Mouse (Mus musculus) mesoderm, embryonic 11.5 days (tissue): ENCODE results near the gene Osbpl10.

Experiments
- DNase-seq: peaks from one replicate; pipeline ENCODE4 v3.0.0-alpha.2; 2012; ENCODE audit warnings: low read depth, low spot score

Gene Osbpl10

DNA sequence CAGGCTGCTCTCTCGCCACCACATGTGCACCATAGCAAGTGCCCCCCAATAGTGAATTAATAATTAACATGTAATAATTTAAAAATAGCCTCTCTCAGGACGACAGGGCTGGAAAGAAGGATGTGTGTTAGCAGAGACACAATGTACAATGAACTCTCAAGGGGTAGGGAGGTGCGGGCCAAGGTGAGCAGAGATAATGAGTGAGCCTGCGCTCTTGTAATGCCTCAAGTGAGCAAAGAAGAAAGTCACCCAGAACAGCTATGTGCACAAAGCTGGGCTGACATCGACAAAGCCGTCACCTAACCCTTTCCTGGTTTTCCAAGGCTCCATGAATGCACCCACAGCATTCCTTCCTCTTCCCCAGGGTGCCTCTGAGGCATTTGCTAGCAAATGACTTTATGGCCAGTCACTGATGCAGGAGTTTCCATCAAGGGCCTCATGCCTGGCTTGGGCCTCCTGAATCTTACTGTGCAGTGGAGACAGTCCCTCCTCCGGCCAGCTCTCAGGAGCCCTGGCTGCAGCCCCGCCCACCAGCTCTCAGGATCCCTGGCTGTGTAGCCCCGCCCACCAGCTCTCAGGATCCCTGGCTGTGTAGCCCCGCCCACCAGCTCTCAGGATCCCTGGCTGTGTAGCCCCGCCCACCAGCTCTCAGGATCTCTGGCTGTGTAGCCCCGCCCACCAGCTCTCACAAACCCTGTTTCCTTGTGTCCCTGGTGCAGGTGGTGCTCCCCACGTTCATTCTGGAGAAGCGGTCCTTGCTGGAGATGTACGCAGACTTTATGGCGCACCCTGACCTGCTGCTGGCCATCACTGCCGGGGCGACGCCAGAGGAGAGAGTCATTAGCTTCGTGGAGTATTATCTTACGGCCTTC, 237.7 kb downstream of the Osbpl10 start:
- peak; percentile 54 for DNase-seq

DNA sequence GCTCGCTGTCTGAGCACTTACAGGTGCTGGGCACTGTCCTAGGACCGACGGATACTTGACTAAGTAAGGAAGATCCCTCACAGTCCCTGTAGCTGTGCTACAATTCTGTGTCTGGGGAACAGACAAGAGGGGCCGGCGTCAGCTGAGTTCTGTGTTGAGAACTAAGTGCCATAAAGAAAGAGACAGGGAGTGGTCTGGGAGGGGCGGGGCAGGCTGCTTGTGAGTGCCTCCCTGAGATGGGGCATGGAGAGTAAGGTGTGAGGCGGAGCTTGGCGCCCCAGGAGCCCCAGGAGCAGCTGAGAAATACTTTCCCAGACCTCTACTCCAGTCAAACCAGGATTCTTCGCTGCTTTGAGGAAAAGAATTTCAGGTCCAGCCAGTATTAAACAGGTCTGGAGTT, 239.6 kb downstream of the Osbpl10 start:
- no peak for DNase-seq

DNA sequence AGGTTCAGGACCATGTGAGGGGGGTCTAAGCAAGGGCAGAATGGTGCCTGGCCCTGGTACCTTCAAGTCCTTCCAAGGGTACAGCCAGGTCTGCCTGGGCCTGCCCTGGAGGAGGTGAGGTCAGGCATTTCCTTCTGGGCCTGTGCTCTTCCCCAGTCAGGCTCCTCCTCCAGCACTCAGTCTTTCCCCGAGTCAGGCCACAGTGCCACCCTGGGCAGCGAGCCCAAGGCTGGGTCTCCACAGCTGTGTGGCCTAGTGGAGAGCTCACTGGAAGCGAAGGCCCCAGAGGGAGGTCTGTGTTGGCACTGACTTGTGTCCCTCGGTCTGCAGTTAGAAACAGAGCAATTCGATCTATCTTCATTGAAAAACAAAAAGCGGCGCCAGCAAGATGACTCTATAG, 242.1 kb downstream of the Osbpl10 start:
- DNase-seq: no peak

DNA sequence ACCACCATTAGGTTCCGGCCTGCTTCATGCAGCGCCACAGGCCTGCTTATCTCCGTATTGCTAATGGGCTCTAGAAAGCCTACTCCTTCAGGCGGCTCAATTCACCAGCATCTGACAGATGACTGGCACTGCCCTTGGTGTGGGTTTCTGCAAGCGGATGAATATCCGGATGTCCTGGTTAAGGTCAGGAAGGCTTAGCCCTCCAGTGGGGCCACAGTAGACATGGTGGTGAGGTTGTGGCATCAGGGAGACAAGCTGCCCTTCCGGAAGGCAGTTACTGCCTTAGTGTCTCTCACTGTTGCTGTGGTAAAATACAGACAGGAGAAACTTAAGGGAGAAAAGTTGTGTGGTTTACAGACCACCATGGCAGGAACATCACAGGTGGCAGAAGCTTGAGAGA, 242.9 kb downstream of the Osbpl10 start:
- no peak for DNase-seq

DNA sequence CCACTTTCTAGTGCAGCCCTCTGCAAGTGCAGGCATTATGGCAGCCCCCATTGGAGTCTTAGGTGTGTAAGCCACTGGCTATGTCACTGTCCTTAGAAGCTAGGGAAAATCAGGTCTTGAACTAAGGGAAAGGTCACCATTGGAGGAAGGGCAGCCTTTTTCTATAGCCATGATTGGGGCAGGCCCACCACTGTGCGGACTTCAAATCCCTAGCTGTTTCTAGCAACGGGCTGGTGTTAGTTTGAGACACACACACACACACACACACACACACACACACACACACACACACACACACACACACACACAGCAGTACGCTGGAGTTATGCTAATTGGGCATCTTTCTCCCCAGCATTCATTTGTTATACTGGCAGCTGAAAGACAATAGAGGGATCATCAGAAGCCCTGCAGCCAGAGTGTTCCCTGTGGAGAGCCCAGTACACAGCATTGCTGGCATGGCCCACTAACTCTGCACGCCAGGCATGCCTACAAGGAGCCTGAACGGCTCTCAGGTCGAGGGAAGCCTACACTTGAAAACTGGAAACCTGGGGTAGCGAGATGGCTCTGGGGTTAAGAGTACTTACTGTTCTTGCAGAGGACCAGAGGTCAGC, 246.5 kb downstream of the Osbpl10 start:
- no peak for DNase-seq

DNA sequence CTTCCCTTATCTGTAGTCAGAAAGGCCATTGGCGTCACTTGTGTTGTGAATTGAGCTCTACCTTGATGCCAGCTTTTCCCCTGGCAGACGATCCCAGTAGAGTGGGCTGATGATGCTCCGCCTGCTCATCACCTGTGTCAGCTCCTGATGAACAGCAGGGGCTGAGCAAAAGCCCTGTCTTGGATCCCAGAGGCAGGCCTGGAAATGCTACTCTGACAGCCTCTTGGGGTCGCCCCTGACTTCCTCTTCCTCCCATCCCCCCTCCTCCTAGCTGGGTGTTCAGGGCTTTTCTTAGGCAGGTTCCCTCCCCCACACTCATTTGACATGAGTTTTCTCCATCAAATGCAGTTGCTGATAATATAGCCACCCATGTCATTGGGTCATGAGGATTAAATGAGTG, 250.8 kb downstream of the Osbpl10 start:
- DNase-seq: no peak

DNA sequence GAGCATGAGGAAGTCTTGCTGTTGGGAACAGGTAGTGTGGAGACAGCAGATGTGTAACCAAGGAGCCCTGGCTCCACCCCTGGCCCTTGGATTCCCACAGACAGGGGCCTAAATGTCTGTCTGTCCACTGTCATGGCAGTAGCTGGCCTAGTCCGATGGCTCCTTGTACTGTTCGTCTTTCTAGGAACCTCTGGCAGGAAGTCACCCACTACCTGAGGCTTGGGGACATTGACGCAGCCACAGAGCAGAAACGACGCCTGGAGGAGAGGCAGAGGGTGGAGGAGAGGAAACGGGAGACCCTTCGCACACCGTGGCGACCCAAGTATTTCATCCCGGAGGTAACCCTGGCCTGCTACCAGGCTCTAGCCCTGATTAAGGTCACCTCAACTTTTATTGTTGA, 251.3 kb downstream of the Osbpl10 start:
- DNase-seq: no peak

DNA sequence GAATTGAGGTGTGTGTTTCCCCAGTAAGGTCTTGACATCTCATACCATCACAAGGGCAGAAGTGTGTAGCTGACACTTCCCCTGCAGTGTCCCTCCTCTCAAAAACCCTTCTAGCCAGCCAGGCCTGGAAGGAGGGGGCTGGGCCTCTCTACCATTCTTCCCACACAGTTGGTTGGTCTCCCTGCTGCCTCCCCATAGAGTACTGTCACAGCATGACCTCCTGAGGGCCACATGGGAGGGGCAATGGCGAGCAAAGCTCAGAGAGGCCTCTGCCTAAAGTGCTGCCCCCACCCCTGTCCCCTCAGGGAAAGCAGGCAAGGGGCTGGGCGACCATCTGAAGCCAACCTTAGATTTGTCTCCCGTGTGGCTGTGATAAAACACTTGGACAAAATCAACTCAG, 251.8 kb downstream of the Osbpl10 start:
- DNase-seq: no peak

DNA sequence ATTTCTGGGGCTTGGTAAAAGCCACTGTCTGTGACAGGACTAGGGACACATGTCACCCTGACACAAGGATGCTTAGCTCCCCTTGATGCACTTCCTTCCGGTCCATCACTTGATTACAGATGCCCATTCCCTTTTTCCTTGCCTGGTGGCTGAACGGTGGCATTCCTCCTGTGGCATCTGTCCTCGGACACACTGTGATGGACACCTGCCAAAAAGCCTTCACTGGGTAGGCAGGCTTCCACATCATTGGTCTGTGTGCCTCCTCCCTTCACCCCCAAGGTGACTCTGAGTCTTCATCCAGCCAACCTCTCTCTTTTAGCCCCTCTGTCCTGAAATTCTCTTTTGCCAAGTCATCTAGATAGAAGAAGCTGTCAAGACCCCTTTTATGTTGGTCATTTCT, 253.1 kb downstream of the Osbpl10 start:
- no peak for DNase-seq

DNA sequence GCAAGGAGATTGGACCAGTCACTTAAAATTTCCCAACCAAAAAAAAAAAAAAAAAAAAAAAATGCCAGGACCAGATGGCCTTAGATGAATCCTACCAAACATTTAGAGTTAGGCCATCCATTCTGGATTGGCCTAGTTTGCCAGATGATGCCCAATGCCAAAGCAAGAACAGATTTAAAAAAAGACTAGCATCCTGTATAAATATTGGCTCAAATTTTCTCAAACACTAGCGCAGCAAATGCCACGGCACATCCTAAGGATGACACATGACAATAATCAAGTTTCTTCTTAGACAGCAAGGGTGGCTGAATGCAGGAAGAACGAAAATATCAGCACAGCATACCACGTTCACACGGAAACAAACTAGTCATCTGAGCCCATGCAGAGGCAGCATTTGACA, 255.4 kb downstream of the Osbpl10 start:
- no peak for DNase-seq

DNA sequence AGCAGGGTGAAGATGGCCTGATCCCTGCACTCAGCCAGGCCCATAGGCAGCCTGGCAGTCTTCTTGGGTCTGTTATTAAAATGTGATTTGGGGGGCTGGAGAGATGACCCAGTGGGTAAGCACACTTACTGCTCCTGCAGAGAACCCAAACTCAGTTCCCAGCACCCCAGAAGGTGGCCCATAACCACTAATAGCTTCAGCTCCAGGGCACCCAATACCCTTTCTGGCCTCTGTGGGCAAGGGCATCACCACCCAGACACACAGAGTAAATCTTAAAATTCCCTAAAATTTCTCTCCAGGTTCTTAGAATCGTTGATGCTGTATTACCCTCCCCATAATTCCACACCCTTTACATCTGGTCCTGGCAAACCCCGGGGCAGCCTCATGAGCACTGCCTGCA, 256.2 kb downstream of the Osbpl10 start:
- no peak for DNase-seq

DNA sequence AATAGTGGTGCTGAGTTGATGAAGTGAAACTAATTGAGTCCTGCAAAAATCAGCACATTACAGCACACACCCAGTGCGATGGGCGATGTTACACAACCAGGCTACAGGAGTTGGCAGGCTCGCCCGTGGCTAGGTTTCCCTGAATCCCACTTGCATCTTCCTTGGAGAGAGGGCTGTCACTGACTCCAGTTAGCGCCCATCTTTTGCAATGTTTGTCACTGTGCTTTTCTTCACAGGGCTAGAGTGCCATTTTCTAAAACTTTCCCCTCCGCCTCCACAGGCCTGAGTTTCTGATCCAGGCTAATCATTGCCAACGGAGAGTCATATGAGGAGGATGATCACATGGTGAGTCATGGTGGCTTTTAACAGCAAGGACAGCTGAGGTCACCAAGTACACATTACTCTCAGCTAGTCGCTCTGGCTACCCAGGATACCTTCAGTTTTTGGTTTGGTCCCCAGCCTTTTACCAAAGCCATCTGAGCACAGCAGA, 258.0 kb downstream of the Osbpl10 start:
- no peak for DNase-seq

DNA sequence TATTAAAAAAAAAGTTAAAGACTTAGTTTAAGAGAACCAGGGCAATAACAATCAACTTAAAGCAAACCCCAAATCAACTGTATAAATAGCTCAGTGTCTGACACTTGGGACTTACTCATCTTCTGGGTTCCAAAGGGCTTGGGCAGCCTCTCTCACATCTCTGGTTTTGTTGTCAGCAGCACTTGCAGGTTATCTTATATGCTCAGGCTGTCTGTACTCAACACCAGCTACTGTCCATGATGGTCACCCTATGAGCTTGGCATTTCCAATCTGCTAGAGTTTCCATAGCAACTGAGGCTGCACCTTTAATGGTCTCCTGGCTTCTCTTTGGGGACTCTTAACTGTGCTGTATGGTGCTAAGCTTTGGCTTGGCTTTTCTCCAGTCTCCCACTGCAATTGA, 259.6 kb downstream of the Osbpl10 start:
- no peak for DNase-seq

DNA sequence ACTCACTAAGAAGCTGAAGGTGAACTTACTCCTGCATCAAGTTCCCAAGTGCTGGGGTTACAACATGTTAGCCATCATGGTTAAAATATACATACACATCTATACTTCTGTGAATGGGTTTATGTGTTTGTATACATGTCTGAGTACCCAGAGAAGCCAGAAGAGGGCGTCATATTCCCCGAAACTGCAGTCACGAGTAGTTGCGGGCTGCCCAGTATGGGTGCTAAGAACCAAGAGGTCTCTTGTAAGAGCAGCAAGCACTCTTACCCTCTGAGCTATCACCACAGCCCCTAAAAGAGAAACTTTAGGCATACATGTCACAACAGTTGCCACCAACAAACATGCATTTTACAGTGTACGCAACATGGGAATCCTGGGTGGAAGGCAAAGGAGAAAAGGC, 261.5 kb downstream of the Osbpl10 start:
- DNase-seq: no peak

DNA sequence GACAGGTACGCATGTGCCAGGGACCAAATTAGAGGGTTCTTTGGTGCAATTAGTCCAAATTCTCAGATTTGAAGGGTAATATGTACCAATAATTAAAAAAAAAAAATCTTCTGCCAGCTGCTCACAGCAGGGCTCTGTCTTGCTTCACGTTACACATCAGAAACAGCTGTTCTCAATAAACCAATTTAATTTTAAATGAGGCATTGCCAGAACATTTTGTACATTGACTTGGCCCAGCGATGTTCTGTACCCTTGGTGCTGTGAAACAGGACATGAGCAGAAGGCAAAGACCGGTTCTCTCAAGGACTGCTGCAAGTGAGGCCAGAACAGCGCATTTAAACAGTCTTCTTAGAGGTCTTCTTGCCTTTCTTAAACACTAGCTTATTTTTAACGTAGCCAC, 265.3 kb downstream of the Osbpl10 start:
- no peak for DNase-seq

DNA sequence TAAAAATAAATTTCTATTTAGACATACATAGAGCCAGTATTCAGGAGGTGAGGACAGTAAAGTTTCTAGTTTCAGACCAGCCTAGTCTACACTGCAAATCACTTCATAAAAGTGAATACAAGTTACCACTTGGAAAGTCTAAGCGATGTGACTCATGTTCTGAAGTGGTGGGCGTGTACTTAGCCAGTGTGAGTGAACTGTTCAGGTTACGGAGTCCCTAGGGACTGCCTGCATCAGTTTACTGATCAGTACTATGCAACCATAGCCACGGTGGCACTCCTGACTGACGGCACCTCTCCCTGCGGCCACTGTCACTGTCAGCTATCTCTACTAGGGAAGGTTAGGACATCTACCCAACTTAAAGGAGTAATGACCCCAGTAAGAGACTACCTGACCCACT, 266.7 kb downstream of the Osbpl10 start:
- DNase-seq: no peak

DNA sequence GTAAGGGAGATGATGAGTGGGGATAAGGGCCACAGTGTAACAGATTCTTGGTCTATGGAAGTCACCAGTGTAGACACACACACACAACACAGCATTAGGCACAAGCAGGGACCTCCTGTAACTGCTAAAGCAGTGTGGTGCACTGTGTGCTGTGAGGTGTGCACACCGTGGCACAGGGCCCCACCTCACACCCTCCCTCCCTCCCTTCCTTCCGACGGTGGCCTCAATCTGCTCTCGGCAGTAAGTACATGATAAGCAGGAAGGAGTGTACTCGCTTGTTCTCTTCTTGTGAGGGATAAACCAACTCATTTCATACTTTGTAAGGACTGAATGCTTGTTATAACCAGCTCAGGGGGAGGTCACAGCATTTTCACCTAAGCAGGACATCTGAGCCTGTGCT, 270.8 kb downstream of the Osbpl10 start:
- no peak for DNase-seq

DNA sequence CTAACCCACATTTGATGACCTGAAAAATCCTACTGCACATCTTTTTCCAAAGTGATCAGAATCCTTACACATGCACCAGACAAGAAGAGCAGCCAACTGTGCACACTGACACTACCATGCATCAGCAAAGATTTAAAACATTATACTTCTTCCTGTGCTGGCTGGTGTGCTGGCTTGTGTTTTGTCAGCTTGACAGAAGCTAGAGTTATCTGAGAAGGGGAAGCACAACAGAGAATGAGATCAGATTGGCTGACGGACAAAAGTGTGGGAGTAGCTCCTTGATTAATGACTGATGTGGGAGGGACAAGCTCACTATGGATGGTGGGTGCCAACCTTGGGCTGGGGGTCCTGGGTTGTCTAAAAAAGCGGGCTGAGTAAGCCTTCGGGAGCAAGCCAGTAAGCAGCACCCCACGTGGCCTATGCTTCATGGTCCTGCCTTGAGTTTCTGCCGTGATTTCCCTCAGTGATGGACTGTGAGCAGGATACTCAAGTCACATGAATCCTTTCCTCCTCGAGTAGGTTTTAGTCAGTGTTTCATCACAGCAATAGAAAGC, 279.4 kb downstream of the Osbpl10 start:
- no peak for DNase-seq

DNA sequence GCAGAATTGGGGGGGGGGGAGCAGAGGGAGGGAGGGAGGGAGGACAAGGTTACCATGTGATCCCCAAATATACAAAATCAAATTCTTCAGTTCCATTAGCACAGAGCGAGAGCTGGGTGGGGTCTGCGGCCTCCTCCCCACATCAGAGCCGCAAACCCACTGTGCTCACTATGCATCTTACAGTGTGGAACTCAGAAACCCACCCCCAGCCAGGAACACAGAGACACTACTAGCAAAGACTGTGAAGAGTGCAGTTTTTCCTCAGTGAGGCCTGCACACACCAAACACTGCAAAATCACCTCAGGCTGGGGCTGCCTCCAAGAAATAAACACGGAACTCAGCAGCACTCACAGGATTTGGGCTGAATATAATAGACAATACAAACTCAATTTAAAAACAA, 281.5 kb downstream of the Osbpl10 start:
- no peak for DNase-seq

DNA sequence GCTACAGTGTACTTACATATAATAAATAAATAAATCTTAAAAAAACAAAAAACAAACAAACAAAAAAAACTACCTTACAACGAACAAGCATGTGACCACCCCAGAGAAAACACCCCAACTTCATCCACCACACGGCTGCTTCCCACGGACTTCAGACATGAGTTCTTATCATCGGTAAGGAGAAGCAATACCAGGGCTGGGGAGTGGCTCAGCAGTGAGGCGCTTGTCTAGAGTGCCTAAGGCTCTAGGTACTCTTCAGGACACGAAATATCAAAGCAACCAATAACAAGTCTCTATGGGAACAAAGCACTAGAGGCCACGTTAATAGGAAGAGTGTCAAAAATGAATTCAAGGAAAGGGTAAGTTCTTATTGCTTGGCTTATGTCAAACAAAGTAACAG, 282.1 kb downstream of the Osbpl10 start:
- no peak for DNase-seq

DNA sequence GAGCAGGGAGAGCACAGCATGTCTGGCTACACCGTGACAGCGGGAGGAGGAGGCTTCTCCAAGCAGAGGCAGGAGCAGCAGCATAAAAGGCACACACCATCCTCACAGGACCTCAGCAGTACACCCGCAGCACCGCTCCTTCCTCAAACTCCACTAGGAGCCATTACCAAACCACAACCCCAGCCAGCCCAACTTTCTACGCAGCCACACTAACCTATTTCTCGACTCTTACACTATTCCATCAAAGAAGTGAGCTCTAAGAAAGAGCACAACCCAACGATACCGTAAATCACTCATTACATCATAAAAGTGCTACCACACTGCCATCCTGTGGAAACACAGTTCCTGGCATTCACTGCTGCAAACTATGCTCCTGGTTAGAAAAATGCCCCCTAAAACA, 283.1 kb downstream of the Osbpl10 start:
- peak; percentile 25 for DNase-seq

DNA sequence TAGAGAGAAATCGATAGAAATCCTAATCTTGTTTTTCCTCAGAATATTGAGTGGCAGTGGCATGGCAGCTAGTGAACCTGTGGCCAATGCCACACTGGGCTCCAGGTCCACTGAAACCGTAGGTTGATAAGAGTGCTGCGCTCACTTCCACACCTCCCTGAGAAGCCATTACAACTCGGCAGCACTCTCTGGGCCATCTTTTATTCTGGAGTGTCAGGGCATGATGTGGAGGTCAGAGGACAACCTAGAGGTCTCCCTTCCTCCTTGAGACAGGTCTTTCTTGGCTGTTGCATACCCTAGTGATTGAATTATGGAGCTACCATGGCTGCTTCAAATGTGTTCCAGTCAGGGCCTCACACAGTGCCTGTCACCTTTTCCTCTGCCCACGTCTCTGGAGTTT, 283.5 kb downstream of the Osbpl10 start:
- no peak for DNase-seq

DNA sequence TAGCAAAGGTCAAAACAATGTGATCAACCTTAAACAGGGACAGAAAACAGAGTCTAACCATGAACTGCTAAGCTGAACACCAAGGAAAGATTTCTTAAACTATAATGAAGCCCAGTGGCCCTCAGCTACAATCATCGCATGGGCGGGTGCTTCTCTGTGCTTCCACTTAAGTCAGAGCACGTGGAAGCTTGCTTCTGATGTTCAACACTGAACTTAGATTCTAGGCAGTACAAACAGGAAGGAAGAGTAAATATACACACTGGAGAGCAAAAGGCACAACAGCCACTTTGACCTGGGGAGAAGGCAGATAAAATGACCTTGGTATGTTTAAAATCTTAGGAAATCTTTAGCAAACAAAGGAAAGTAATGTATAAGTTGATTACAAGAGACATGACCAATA, 293.2 kb downstream of the Osbpl10 start:
- DNase-seq: no peak
